Mouse (Mus musculus): ENCODE results near the gene Pnldc1. TPM values are rescaled to one million over a fixed set of nuclear protein-coding genes. Genes with fewer than 3 reads are reported as not detected.

Pnldc1 gene
- total and polyA plus RNA-seq, 2 experiments from 2014 or later, result 0.45 TPM; not detected in 1

GRCm38 (mm10) chr17:12866853-12867252 is 43.2 kb downstream of the Pnldc1 start:
- Histone ChIP-seq H3K27ac (ENCODE audit: low read depth) (peak overlapping the region; percentile 32; the same call in 1 of the 2 replicates), H3K4me3 (ENCODE audit: low read depth, low read length) (no peak overlapping the region), H3K9ac (replicated peaks; ENCODE audit: low read depth, low read length) (no peak overlapping the region), H3K9me3 (replicated peaks; ENCODE audit: control insufficient read depth, low read length) (no peaks in the 10 kb centered on the region), H3K4me2 (ENCODE audit: low read depth, low read length) (no peak overlapping the region), H3K4me1 (ENCODE audit: control insufficient read depth, insufficient read depth) (peaks cover 4% of the 10 kb centered on the region), H3K36me3 (replicated peaks; ENCODE audit: control insufficient read depth, insufficient read depth, low read length) (no peaks in the 10 kb centered on the region), H3K27me3 (ENCODE audit: control insufficient read depth, insufficient read depth, low read length) (0 out of 2 replicates have a peak, but pooled peaks cover 5% of the 10 kb centered on the region)
- TF ChIP-seq CTCF (IDR thresholded peaks at IDR 0.05; ENCODE audit: low read depth), result no peak
- no peak for TF ChIP-seq EP300 (IDR thresholded peaks at IDR 0.05; ENCODE audit: low read depth)
- DNase-seq (ENCODE audit: low spot score) (peak; percentile 34), ATAC-seq (ENCODE audit: insufficient read depth, low read depth) (0 out of 2 replicates have a peak, but pooled peaks have one; percentile 53)
- WGBS, result 38% methylated on average over 10 of the region's 10 CpGs

DNA sequence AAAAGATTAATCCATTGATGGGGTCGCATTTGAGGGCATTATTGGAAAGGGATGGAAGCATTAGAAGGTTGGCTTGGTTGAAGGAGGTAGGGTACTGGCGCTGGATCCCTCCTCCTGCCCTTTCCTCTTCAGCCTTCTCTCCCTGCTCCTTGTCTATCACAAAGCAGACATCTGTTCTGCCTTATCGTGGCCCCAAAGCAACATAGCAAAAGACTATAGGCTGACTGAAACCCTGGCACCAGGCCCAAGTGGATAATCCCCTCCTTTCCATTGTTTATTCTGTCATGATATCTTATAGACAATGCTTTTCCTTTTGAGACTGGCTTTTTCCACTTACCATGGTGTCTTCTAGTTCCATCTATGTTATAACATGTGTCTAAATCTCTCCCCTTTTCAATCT is 44.6 kb downstream of the Pnldc1 start:
- ATAC-seq (ENCODE audit: insufficient read depth, low read depth) (no peak), DNase-seq (ENCODE audit: low spot score) (no peak)

DNA sequence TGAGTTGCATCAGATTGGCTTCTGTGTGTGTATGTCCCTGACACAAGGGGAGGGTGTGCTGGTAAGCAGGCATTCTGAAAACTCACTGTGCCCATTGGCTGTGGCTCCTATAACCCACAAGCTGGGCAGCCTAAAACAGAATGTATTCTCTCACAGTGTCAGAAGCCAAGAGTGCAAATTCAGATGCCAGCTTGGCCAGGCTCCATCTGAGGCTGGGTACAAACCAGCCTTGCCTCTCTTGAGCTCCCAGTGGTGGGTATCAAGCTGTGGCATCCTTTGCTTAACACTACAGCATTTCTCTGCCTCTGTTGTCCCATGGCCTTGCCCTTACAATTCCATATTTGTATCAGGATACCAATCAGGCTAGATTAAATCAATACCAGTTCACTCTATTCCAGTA is 45.9 kb downstream of the Pnldc1 start:
- TF ChIP-seq EP300 (IDR thresholded peaks at IDR 0.05; ENCODE audit: low read depth) (no peak), CTCF (IDR thresholded peaks at IDR 0.05; ENCODE audit: low read depth) (no peak)
- no peak overlapping the region for H3K27ac ChIP-seq (ENCODE audit: low read depth)
- no peaks in the 10 kb centered on the region for H3K9me3 ChIP-seq (replicated peaks; ENCODE audit: control insufficient read depth, low read length)
- H3K4me3 ChIP-seq (ENCODE audit: low read depth, low read length), result no peak overlapping the region
- H3K9ac ChIP-seq (replicated peaks; ENCODE audit: low read depth, low read length), result no peak overlapping the region
- H3K4me2 ChIP-seq (ENCODE audit: low read depth, low read length), result no peak overlapping the region
- H3K27me3 ChIP-seq (ENCODE audit: control insufficient read depth, insufficient read depth, low read length), result no peaks in the 10 kb centered on the region
- H3K4me1 ChIP-seq (ENCODE audit: control insufficient read depth, insufficient read depth), result peaks cover 4% of the 10 kb centered on the region
- H3K36me3 ChIP-seq (replicated peaks; ENCODE audit: control insufficient read depth, insufficient read depth, low read length), result no peaks in the 10 kb centered on the region
- ATAC-seq (ENCODE audit: insufficient read depth, low read depth) (no peak), DNase-seq (ENCODE audit: low spot score) (no peak)

More for the DNA sequence above, 44.6 kb downstream of the Pnldc1 start:
- Histone ChIP-seq H3K9ac (replicated peaks; ENCODE audit: low read depth, low read length) (no peak overlapping the region), H3K27ac (ENCODE audit: low read depth) (no peak overlapping the region), H3K4me3 (ENCODE audit: low read depth, low read length) (no peak overlapping the region), H3K4me2 (ENCODE audit: low read depth, low read length) (no peak overlapping the region), H3K36me3 (replicated peaks; ENCODE audit: control insufficient read depth, insufficient read depth, low read length) (no peaks in the 10 kb centered on the region), H3K27me3 (ENCODE audit: control insufficient read depth, insufficient read depth, low read length) (no peaks in the 10 kb centered on the region), H3K4me1 (ENCODE audit: control insufficient read depth, insufficient read depth) (peaks cover 4% of the 10 kb centered on the region), H3K9me3 (replicated peaks; ENCODE audit: control insufficient read depth, low read length) (no peaks in the 10 kb centered on the region)
- TF ChIP-seq CTCF (IDR thresholded peaks at IDR 0.05; ENCODE audit: low read depth) (no peak), EP300 (IDR thresholded peaks at IDR 0.05; ENCODE audit: low read depth) (no peak)
- 61% methylated on average over 3 of the region's 3 CpGs for WGBS

- H3K36me3 ChIP-seq (replicated peaks; ENCODE audit: control insufficient read depth, insufficient read depth, low read length), result no peaks in the 10 kb centered on the region
- WGBS, result 70% methylated on average over 8 of the region's 8 CpGs
- H3K27me3 ChIP-seq (ENCODE audit: control insufficient read depth, insufficient read depth, low read length), result no peaks in the 10 kb centered on the region
- no peaks in the 10 kb centered on the region for H3K9me3 ChIP-seq (replicated peaks; ENCODE audit: control insufficient read depth, low read length)
- no peak overlapping the region for H3K4me2 ChIP-seq (ENCODE audit: low read depth, low read length)
- no peak for TF ChIP-seq EP300 (IDR thresholded peaks at IDR 0.05; ENCODE audit: low read depth)
- no peak for TF ChIP-seq CTCF (IDR thresholded peaks at IDR 0.05; ENCODE audit: low read depth)
- ATAC-seq (ENCODE audit: insufficient read depth, low read depth), result no peak
- no peaks in the 10 kb centered on the region for H3K4me1 ChIP-seq (ENCODE audit: control insufficient read depth, insufficient read depth)
- H3K9ac ChIP-seq (replicated peaks; ENCODE audit: low read depth, low read length), result no peak overlapping the region
- no peak for DNase-seq (ENCODE audit: low spot score)
- H3K27ac ChIP-seq (ENCODE audit: low read depth), result no peak overlapping the region
- H3K4me3 ChIP-seq (ENCODE audit: low read depth, low read length), result no peak overlapping the region
Measured at GRCm38 (mm10) chr17:12859006-12859520, 51.0 kb downstream of the Pnldc1 start.

DNA sequence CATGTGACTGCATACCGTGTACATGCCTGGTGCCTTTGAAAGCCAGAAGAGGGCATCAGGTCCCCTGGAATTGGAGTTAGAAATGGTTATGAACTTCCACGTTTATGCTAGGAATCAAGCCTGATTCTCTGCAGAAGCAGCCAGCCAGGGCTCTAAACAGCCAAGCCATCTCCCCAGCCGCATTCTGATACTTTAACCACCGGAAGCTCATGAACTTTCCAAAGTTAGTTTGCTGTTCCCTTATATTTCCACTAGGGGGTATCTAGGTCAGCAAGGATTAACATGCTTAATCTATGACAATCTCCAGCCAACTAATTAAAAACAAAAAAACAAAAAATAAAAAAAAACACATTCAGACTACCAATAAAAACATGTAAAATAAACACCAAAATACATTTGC is 52.0 kb downstream of the Pnldc1 start:
- TF ChIP-seq CTCF (IDR thresholded peaks at IDR 0.05; ENCODE audit: low read depth), result peak; percentile 36; the same call in 1 of the 2 replicates
- no peak for TF ChIP-seq EP300 (IDR thresholded peaks at IDR 0.05; ENCODE audit: low read depth)
- Histone ChIP-seq H3K4me1 (ENCODE audit: control insufficient read depth, insufficient read depth) (no peaks in the 10 kb centered on the region), H3K4me2 (ENCODE audit: low read depth, low read length) (no peak overlapping the region), H3K27ac (ENCODE audit: low read depth) (no peak overlapping the region), H3K4me3 (ENCODE audit: low read depth, low read length) (no peak overlapping the region), H3K36me3 (replicated peaks; ENCODE audit: control insufficient read depth, insufficient read depth, low read length) (no peaks in the 10 kb centered on the region), H3K9me3 (replicated peaks; ENCODE audit: control insufficient read depth, low read length) (no peaks in the 10 kb centered on the region), H3K9ac (replicated peaks; ENCODE audit: low read depth, low read length) (no peak overlapping the region), H3K27me3 (ENCODE audit: control insufficient read depth, insufficient read depth, low read length) (no peaks in the 10 kb centered on the region)
- ATAC-seq (ENCODE audit: insufficient read depth, low read depth) (no peak), DNase-seq (ENCODE audit: low spot score) (no peak)
- WGBS, result 34% methylated on average over 4 of the region's 4 CpGs

- Histone ChIP-seq H3K4me3 (ENCODE audit: low read depth, low read length) (no peak overlapping the region), H3K27me3 (ENCODE audit: control insufficient read depth, insufficient read depth, low read length) (no peaks in the 10 kb centered on the region), H3K9me3 (replicated peaks; ENCODE audit: control insufficient read depth, low read length) (no peaks in the 10 kb centered on the region), H3K4me2 (ENCODE audit: low read depth, low read length) (no peak overlapping the region), H3K9ac (replicated peaks; ENCODE audit: low read depth, low read length) (no peak overlapping the region), H3K27ac (ENCODE audit: low read depth) (no peak overlapping the region), H3K36me3 (replicated peaks; ENCODE audit: control insufficient read depth, insufficient read depth, low read length) (no peaks in the 10 kb centered on the region), H3K4me1 (ENCODE audit: control insufficient read depth, insufficient read depth) (no peaks in the 10 kb centered on the region)
- ATAC-seq (ENCODE audit: insufficient read depth, low read depth) (no peak), DNase-seq (ENCODE audit: low spot score) (no peak)
- no peak for TF ChIP-seq EP300 (IDR thresholded peaks at IDR 0.05; ENCODE audit: low read depth)
- no peak for TF ChIP-seq CTCF (IDR thresholded peaks at IDR 0.05; ENCODE audit: low read depth)
- WGBS, result 47% methylated on average over 3 of the region's 3 CpGs
Measured at GRCm38 (mm10) chr17:12857395-12857794, 52.6 kb downstream of the Pnldc1 start.

Measured in heart, postnatal 0 days (tissue).